Mouse (Mus musculus): ENCODE results near the gene Erlin1. TPM values are rescaled to one million over a fixed set of nuclear protein-coding genes. Genes with fewer than 3 reads are reported as not detected.

Gene Erlin1
- polyA plus RNA-seq, 1 experiment from 2014 or later, result 19.0 TPM

- H3K4me1 ChIP-seq, result no peaks in the 10 kb centered on the region
- H3K27ac ChIP-seq, result no peak overlapping the region
- no peak for ATAC-seq
- no peak overlapping the region for H3K4me2 ChIP-seq
- H3K4me3 ChIP-seq, result no peak overlapping the region
- H3K9ac ChIP-seq, result no peak overlapping the region
- H3K27me3 ChIP-seq (replicated peaks), result no peaks in the 10 kb centered on the region
- WGBS (ENCODE audit: insufficient replicate concordance), result 55% methylated on average over 4 of the region's 4 CpGs
- no peaks in the 10 kb centered on the region for H3K36me3 ChIP-seq
- no peaks in the 10 kb centered on the region for H3K9me3 ChIP-seq (replicated peaks)
Measured at GRCm38 (mm10) chr19:43992464-43992863, 77.1 kb downstream of the Erlin1 start.

GRCm38 (mm10) chr19:43990362-43990761 is 79.2 kb downstream of the Erlin1 start:
- Histone ChIP-seq H3K4me1 (no peaks in the 10 kb centered on the region), H3K4me3 (no peak overlapping the region), H3K36me3 (no peaks in the 10 kb centered on the region), H3K4me2 (no peak overlapping the region), H3K27ac (no peak overlapping the region), H3K9me3 (replicated peaks) (no peaks in the 10 kb centered on the region), H3K27me3 (replicated peaks) (peaks cover 15% of the 10 kb centered on the region), H3K9ac (no peak overlapping the region)
- WGBS (ENCODE audit: insufficient replicate concordance), result 70% methylated on average over 8 of the region's 8 CpGs
- ATAC-seq, result no peak

- ATAC-seq, result peak; percentile 72
- peaks cover 23% of the 10 kb centered on the region for H3K27me3 ChIP-seq (replicated peaks)
- peak within 1 kb of the TSS; percentile 71 for H3K27ac ChIP-seq
- H3K9me3 ChIP-seq (replicated peaks), result no peaks in the 10 kb centered on the region
- no peaks in the 10 kb centered on the region for H3K36me3 ChIP-seq
- peak within 1 kb of the TSS; percentile 30 for H3K4me2 ChIP-seq
- WGBS (ENCODE audit: insufficient replicate concordance), result 26% methylated on average over 30 of the region's 30 CpGs
- H3K4me3 ChIP-seq, result peak within 1 kb of the TSS; percentile 37
- H3K9ac ChIP-seq, result peak within 1 kb of the TSS; percentile 35; the same call in 1 of the 2 replicates
- H3K4me1 ChIP-seq, result no peaks in the 10 kb centered on the region
Measured at GRCm38 (mm10) chr19:43986069-43986794, 83.4 kb downstream of the Erlin1 start, which contains the start of gene Cpn1. Gene Cpn1 (minus strand): TSS chr19:43986556.

Other genes starting within 250 kb of the Erlin1 start
- 3.9 and 4.2 TPM in 2 replicates for gene Dnmbp, start 129.6 kb downstream of the Erlin1 start, polyA plus RNA-seq (2016; fragmentation: Nextera tagmentation; extraction: Ambion mirVana)
- 42.8 and 45.8 TPM in 2 replicates for gene Cpn1, start 83.2 kb downstream of the Erlin1 start, polyA plus RNA-seq (2016; fragmentation: Nextera tagmentation; extraction: Ambion mirVana)
- gene Cyp2c23, start 40.6 kb downstream of the Erlin1 start, polyA plus RNA-seq (2016; fragmentation: Nextera tagmentation; extraction: Ambion mirVana), result 5.4 and 6.2 TPM in 2 replicates
- 30.5 and 30.8 TPM in 2 replicates for gene Chuk, start 37.7 kb upstream of the Erlin1 start, polyA plus RNA-seq (2016; fragmentation: Nextera tagmentation; extraction: Ambion mirVana)
- gene Cwf19l1, start 66.1 kb upstream of the Erlin1 start, polyA plus RNA-seq (2016; fragmentation: Nextera tagmentation; extraction: Ambion mirVana), result 25.3 and 26.3 TPM in 2 replicates
- gene Bloc1s2, start 76.7 kb upstream of the Erlin1 start, polyA plus RNA-seq (2016; fragmentation: Nextera tagmentation; extraction: Ambion mirVana), result 54.7 and 61.6 TPM in 2 replicates
- gene Pkd2l1, start 122.7 kb upstream of the Erlin1 start, polyA plus RNA-seq (2016; fragmentation: Nextera tagmentation; extraction: Ambion mirVana), result not detected in 2 replicates
- 0.29 TPM in 1 of 2 replicates, not detected in the other for gene Scd3, start 133.5 kb upstream of the Erlin1 start, polyA plus RNA-seq (2016; fragmentation: Nextera tagmentation; extraction: Ambion mirVana)
- gene Scd2, start 223.9 kb upstream of the Erlin1 start, polyA plus RNA-seq (2016; fragmentation: Nextera tagmentation; extraction: Ambion mirVana), result 136 and 148 TPM in 2 replicates